7 mouse cellular contexts compared by ENCODE assay signal in genomic region chr10:75558515-75558914, GRCm38 (mm10). TPM values are rescaled to one million over a fixed set of nuclear protein-coding genes. Genes with fewer than 3 reads are reported as not detected.
A peak's percentile ranks its signal among the peaks of the same experiment; 100 is the strongest.
DNase-seq lines count a peak whose midpoint lies in the region; ATAC-seq and TF ChIP-seq lines count a peak whose summit lies in the region.

No protein-coding gene starts in this region.

- H3K4me1 ChIP-seq in MEL (ENCODE audit: control insufficient read depth in 1 of 2, insufficient read depth in 2 of 2, low read length in 2 of 2): peaks cover 2 to 7% of the 10 kb centered on the region in 2 experiments; a peak in 3 of 4 replicates
- H3K4me1 ChIP-seq in embryonic facial prominence, embryonic 15.5 days: peaks cover 44% of the 10 kb centered on the region
- H3K4me1 ChIP-seq in intestine, postnatal 0 days (replicated peaks; ENCODE audit: control insufficient read depth, insufficient read depth, low read length): 0 out of 2 replicates have a peak, but pooled peaks cover 5% of the 10 kb centered on the region

- 40% methylated on average over 3 of the region's 3 CpGs for WGBS in embryonic facial prominence, embryonic 15.5 days
- 58% methylated on average over 3 of the region's 3 CpGs for WGBS in intestine, postnatal 0 days

- H3K27ac ChIP-seq in MEL (ENCODE audit: control insufficient read depth, low read depth, low read length): no peak overlapping the region
- no peak overlapping the region for H3K27ac ChIP-seq in embryonic facial prominence, embryonic 15.5 days (replicated peaks)
- H3K27ac ChIP-seq in intestine, postnatal 0 days (ENCODE audit: low read depth, low read length): no peak overlapping the region

- intact Hi-C loops in left cerebral cortex, postnatal 14 days (cut with DNase I): no loop called here

- H3K4me2 ChIP-seq in embryonic facial prominence, embryonic 15.5 days (replicated peaks): peak overlapping the region; percentile 99; the same call in 1 of the 2 replicates
- H3K4me2 ChIP-seq in intestine, postnatal 0 days (replicated peaks; ENCODE audit: low read depth): no peak overlapping the region; the same call in 1 of the 2 replicates

- TF ChIP-seq CTCF in MEL (IDR thresholded peaks at IDR 0.05 in 2 of 3, conservative IDR thresholded peaks at IDR 0.05 in 1 of 3; ENCODE audit: control insufficient read depth in 1 of 3, insufficient read depth in 1 of 3, low read depth in 2 of 3, low read length in 3 of 3, poor library complexity in 1 of 3, severe bottlenecking in 1 of 3): no peak
- no peak for TF ChIP-seq CTCF in intestine, postnatal 0 days (IDR thresholded peaks at IDR 0.05; ENCODE audit: low read depth)

- no peak for TF ChIP-seq RAD21 in MEL (IDR thresholded peaks at IDR 0.05; ENCODE audit: low read depth, low read length)

- H3K79me2 ChIP-seq in MEL (ENCODE audit: control insufficient read depth, insufficient read depth, low read length, poor library complexity): no peaks in the 10 kb centered on the region

- 0 out of 4 replicates have a peak, but pooled peaks of 1 of the 2 experiments have one; percentile 20 for TF ChIP-seq EP300 in MEL (IDR thresholded peaks at IDR 0.05; ENCODE audit: low read depth in 1 of 2, low read length in 2 of 2)

- no peak overlapping the region for H3K4me3 ChIP-seq in MEL (ENCODE audit: control insufficient read depth in 1 of 2, insufficient read depth in 1 of 2, low read depth in 2 of 2, low read length in 2 of 2)
- H3K4me3 ChIP-seq in embryonic facial prominence, embryonic 15.5 days (replicated peaks): peak overlapping the region; percentile 62
- no peak overlapping the region for H3K4me3 ChIP-seq in intestine, postnatal 0 days (ENCODE audit: low read depth, low read length)

- no peaks in the 10 kb centered on the region for H3K27me3 ChIP-seq in MEL (ENCODE audit: control insufficient read depth in 1 of 2, insufficient read depth in 2 of 2, low read length in 2 of 2)
- H3K27me3 ChIP-seq in embryonic facial prominence, embryonic 15.5 days: peaks cover 23% of the 10 kb centered on the region
- peaks cover 31% of the 10 kb centered on the region for H3K27me3 ChIP-seq in intestine, postnatal 0 days (replicated peaks; ENCODE audit: control insufficient read depth, insufficient read depth, low read length)

- peak; percentile 27; the same call in 1 of the 2 replicates for ATAC-seq in embryonic facial prominence, embryonic 15.5 days (ENCODE audit: insufficient number of reproducible peaks, low FRiP score, low TSS enrichment, low read depth)
- ATAC-seq in intestine, postnatal 0 days: no peak

- no peak for TF ChIP-seq POLR2A in MEL (IDR thresholded peaks at IDR 0.05; ENCODE audit: control insufficient read depth in 1 of 2, insufficient read depth in 1 of 2, low read depth in 1 of 2, low read length in 2 of 2, poor library complexity in 1 of 2)

- H3K9me3 ChIP-seq in MEL (replicated peaks; ENCODE audit: insufficient read depth, low read length): no peaks in the 10 kb centered on the region
- no peaks in the 10 kb centered on the region for H3K9me3 ChIP-seq in embryonic facial prominence, embryonic 15.5 days (replicated peaks)
- no peaks in the 10 kb centered on the region for H3K9me3 ChIP-seq in intestine, postnatal 0 days (ENCODE audit: control insufficient read depth)

- H3K36me3 ChIP-seq in MEL (ENCODE audit: control insufficient read depth in 1 of 2, insufficient read depth in 2 of 2, low read length in 2 of 2): no peaks in the 10 kb centered on the region
- no peaks in the 10 kb centered on the region for H3K36me3 ChIP-seq in embryonic facial prominence, embryonic 15.5 days
- H3K36me3 ChIP-seq in intestine, postnatal 0 days (ENCODE audit: control insufficient read depth, insufficient read depth): no peaks in the 10 kb centered on the region

- DNase-seq in 3134 (ENCODE audit: extremely low read depth, insufficient read length, low spot score): peak; percentile 73
- DNase-seq in MEL (ENCODE audit: low read depth, low spot score): peak; percentile 33
- DNase-seq in left cerebral cortex, postnatal 14 days (ENCODE audit: low spot score in 2 of 2): peak; percentile 34 to 78
- DNase-seq in right cerebral cortex, postnatal 4 days: peak; percentile 73
- DNase-seq in adrenal gland, postnatal 10 days: no peak

- no peak overlapping the region for H3K9ac ChIP-seq in MEL (ENCODE audit: control insufficient read depth, low read depth, low read length, poor library complexity, severe bottlenecking)
- no peak overlapping the region for H3K9ac ChIP-seq in embryonic facial prominence, embryonic 15.5 days
- H3K9ac ChIP-seq in intestine, postnatal 0 days (ENCODE audit: low read depth, low read length): no peak overlapping the region

TF ChIP-seq in MEL, 35 proteins besides CTCF, POLR2A, EP300 and RAD21:
- TF ChIP-seq USF1 (IDR thresholded peaks at IDR 0.05; ENCODE audit: low read depth, low read length): no peak
- no peak for TF ChIP-seq CHD1 (IDR thresholded peaks at IDR 0.05; ENCODE audit: low read depth, low read length)
- TF ChIP-seq USF2 (IDR thresholded peaks at IDR 0.05; ENCODE audit: borderline replicate concordance in 1 of 2, insufficient read depth in 1 of 2, low read depth in 1 of 2, low read length in 2 of 2): no peak
- TF ChIP-seq MYB (IDR thresholded peaks at IDR 0.05; ENCODE audit: low read depth, low read length): no peak
- TF ChIP-seq NRF1 (IDR thresholded peaks at IDR 0.05; ENCODE audit: insufficient read depth, low read depth, low read length, poor library complexity, severe bottlenecking): no peak
TF ChIP-seq in MEL: peak in this region for 0.

RNA-seq across cellular contexts. Expression of gene Lrrc75b, which starts 1.6 kb away (rescaled TPM):
- total RNA-seq in MEL (2012; rRNA removed): not detected in 2 replicates
- polyA plus RNA-seq in MEL (2012; ENCODE audit: insufficient read depth in 1 of 2, insufficient read length in 2 of 2, low read depth in 1 of 2, low replicate concordance in 2 of 2, missing spikeins in 1 of 2): not detected
- polyA plus RNA-seq in embryonic facial prominence, embryonic 15.5 days (2015; fragmentation: Nextera tagmentation; extraction: Ambion mirVana): 4.9 and 6.3 TPM in 2 replicates
- total RNA-seq in left cerebral cortex, postnatal 14 days (2021): 10 to 100 TPM; 10.0 to 11.4 TPM
- 1 to 10 TPM; 1.1 to 3.9 TPM for total RNA-seq in adrenal gland, postnatal 10 days (2021)
- 1.2 and 1.8 TPM in 2 replicates for polyA plus RNA-seq in intestine, postnatal 0 days (2015; fragmentation: Nextera tagmentation; extraction: Ambion mirVana)

RNA-seq across cellular contexts. Expression of gene Ggt1, which starts 2.9 kb away (rescaled TPM):
- total RNA-seq in MEL (2012; rRNA removed): 0.46 and 1.4 TPM in 2 replicates
- 1 to 10 TPM in 1 of 2 experiments, not detected in 1; 3.2 TPM for polyA plus RNA-seq in MEL (2012; ENCODE audit: insufficient read depth in 1 of 2, insufficient read length in 2 of 2, low read depth in 1 of 2, low replicate concordance in 2 of 2, missing spikeins in 1 of 2)
- polyA plus RNA-seq in embryonic facial prominence, embryonic 15.5 days (2015; fragmentation: Nextera tagmentation; extraction: Ambion mirVana): 1.7 and 2.2 TPM in 2 replicates
- total RNA-seq in left cerebral cortex, postnatal 14 days (2021): 1 to 10 TPM; 1.5 to 1.6 TPM
- under 1 TPM; 0.48 to 0.88 TPM for total RNA-seq in adrenal gland, postnatal 10 days (2021)
- 131 and 132 TPM in 2 replicates for polyA plus RNA-seq in intestine, postnatal 0 days (2015; fragmentation: Nextera tagmentation; extraction: Ambion mirVana)

RNA-seq across cellular contexts. Expression of gene Ggt5, which starts 30.6 kb away (rescaled TPM):
- 0.03 TPM in 1 of 2 replicates, not detected in the other for total RNA-seq in MEL (2012; rRNA removed)
- under 1 TPM in 1 of 2 experiments, not detected in 1; 0.11 TPM for polyA plus RNA-seq in MEL (2012; ENCODE audit: insufficient read depth in 1 of 2, insufficient read length in 2 of 2, low read depth in 1 of 2, low replicate concordance in 2 of 2, missing spikeins in 1 of 2)
- polyA plus RNA-seq in embryonic facial prominence, embryonic 15.5 days (2015; fragmentation: Nextera tagmentation; extraction: Ambion mirVana): 2.8 and 3.2 TPM in 2 replicates
- total RNA-seq in left cerebral cortex, postnatal 14 days (2021): 1 to 10 TPM; 4.4 to 4.5 TPM
- total RNA-seq in adrenal gland, postnatal 10 days (2021): 1 to 10 TPM; 7.3 to 8.3 TPM
- polyA plus RNA-seq in intestine, postnatal 0 days (2015; fragmentation: Nextera tagmentation; extraction: Ambion mirVana): 4.0 and 4.9 TPM in 2 replicates

RNA-seq across cellular contexts. Expression of gene Gucd1, which starts 40.7 kb away (rescaled TPM):
- 17.7 and 18.7 TPM in 2 replicates for total RNA-seq in MEL (2012; rRNA removed)
- 10 to 100 TPM in 1 of 2 experiments, not detected in 1; 30.7 TPM for polyA plus RNA-seq in MEL (2012; ENCODE audit: insufficient read depth in 1 of 2, insufficient read length in 2 of 2, low read depth in 1 of 2, low replicate concordance in 2 of 2, missing spikeins in 1 of 2)
- 26.3 and 27.7 TPM in 2 replicates for polyA plus RNA-seq in embryonic facial prominence, embryonic 15.5 days (2015; fragmentation: Nextera tagmentation; extraction: Ambion mirVana)
- 10 to 100 TPM; 20.6 to 23.1 TPM for total RNA-seq in left cerebral cortex, postnatal 14 days (2021)
- total RNA-seq in adrenal gland, postnatal 10 days (2021): 10 to 100 TPM; 51.3 to 57.3 TPM
- 80.9 and 84.6 TPM in 2 replicates for polyA plus RNA-seq in intestine, postnatal 0 days (2015; fragmentation: Nextera tagmentation; extraction: Ambion mirVana)

RNA-seq across cellular contexts. Expression of gene Snrpd3, which starts 41.2 kb away (rescaled TPM):
- total RNA-seq in MEL (2012; rRNA removed): 155 TPM in 2 replicates
- 100 to 1,000 TPM in 1 of 2 experiments, not detected in 1; 643 TPM for polyA plus RNA-seq in MEL (2012; ENCODE audit: insufficient read depth in 1 of 2, insufficient read length in 2 of 2, low read depth in 1 of 2, low replicate concordance in 2 of 2, missing spikeins in 1 of 2)
- polyA plus RNA-seq in embryonic facial prominence, embryonic 15.5 days (2015; fragmentation: Nextera tagmentation; extraction: Ambion mirVana): 156 and 168 TPM in 2 replicates
- 10 to 100 TPM; 78.1 to 84.3 TPM for total RNA-seq in left cerebral cortex, postnatal 14 days (2021)
- 10 to 100 TPM; 96.8 to 100.0 TPM for total RNA-seq in adrenal gland, postnatal 10 days (2021)
- polyA plus RNA-seq in intestine, postnatal 0 days (2015; fragmentation: Nextera tagmentation; extraction: Ambion mirVana): 62.6 and 63.3 TPM in 2 replicates
